Mouse (Mus musculus): ENCODE measurements around the gene Chst1.
A peak's percentile ranks its signal among the peaks of the same experiment; 100 is the strongest.

The Chst1 gene

GRCm38 (mm10) chr2:92609704-92610379, 10.3 kb downstream of the Chst1 start:
- no peak for DNase-seq

DNA sequence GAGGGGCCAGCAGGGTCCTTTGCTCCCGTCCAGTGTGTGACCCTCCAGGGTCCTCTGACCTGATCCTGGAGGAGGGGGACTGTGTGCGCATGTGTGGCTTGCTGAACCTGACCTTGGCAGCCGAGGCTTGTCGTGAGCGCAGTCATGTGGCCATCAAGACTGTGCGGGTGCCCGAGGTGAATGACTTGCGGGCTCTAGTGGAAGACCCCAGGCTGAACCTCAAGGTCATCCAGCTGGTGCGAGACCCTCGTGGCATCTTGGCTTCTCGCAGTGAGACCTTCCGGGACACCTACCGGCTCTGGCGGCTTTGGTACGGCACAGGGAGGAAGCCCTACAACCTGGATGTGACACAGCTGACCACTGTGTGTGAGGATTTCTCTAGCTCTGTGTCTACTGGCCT, 14.1 kb downstream of the Chst1 start:
- DNase-seq = no peak

GRCm38 (mm10) chr2:92614106-92614505, 14.6 kb downstream of the Chst1 start:
- no peak for DNase-seq

DNA sequence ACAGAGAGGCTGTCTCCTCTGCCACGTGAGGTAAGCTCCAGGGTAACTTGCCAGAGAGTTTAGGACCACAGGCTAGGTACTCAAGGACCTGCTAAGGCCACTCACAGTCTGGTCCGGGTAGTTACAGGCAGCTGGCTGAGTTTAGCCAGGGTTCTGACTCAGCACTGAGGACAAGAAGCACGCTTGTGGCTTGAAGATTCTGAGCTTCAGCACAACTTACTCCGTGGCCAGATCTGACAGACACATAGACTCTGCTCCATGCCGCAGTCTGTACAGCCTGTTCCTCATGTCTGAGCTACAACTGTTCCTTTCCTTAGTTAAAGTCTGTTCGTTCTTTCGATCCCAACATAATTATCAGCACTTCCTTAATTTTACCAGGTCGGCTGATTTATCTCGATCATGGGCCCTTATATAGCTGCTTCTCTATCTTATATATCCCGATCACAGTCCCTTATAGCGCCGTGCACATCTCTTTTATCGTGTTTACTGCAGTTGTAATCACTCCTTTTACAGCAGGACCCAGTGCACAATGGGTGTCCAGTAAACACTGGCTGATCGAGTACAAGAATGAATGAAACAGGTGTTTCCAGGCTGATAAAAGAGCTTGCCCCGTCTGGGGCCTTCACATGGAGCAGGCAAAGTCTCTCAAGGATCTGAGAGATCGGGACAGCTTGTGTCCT, 17.7 kb downstream of the Chst1 start:
- DNase-seq = no peak

DNA sequence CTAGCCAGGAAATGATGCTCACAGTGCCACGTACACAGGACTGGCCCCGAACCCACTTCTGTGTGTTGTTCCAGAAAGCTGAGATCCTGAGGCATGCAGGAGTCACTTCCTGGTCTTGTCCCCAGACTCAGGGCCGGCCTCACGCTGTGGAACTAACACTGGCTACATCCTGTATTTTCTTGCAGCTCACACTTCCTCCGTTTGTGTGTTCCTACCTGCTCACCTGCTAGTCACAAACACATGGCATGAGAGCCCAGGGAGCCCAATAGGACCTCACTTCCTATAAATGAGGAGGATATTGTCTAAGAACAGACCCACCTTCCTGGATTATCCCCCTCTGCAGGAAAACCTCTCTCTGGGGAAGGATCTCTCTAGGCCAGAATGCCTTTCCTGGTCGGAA, 18.5 kb downstream of the Chst1 start:
- no peak for DNase-seq

DNA sequence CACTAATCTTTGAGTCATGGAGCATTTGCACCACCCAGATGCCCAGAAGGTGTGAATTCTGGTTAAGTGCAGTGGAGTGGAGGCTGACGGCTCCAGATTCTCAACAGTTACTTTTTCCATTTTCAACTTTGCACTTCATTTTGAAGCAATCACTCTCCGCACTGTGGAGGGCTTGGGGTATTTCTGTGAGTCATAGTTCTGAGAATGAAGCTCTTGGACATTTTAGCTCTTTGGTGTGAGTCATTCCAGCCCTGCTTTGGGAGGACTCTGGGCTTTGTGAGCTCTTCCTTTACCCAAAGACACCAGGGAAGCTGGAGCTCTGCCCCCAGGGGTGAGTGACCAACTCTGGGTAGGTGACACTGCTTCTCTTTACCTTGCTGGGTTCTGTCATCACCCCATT, 28.1 kb downstream of the Chst1 start:
- DNase-seq = no peak

DNA sequence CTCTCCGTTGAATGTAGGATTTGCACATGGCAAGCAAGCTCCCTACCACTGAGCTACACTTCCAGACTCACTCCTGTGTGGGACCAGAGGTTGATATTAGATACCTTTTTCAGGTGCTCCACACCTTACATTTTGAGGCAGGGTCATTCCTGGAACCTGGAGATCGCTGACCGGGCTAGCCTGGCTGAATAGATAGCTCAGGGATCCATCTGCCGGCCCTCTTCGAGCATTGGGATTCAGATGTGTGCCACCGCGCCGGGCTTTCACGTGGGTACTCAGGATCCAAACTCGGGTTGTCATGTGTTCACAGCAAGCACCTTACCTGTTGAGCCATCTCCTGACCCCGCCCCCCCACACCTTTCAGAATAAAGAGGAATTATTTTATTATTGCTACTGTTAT, 31.3 kb downstream of the Chst1 start:
- DNase-seq = no peak

DNA sequence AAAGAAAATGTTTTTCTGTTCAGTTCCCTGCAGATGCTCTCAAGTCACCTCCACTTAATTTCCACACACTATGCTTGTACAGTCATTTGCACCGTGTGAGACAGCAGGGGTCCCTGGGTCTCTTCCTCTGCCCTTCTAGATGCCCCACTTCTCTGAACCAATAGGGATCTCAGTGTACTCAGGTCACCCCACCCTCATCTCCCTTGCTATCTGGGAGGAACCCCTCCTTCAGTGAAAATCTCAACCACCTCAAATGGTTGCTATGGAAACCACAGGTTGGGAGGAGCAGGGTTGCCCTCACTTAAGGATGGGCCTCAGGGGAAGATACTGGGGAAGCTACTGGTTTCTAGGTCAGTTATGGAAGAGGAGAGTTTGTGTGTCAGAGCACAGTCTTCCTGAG, 32.5 kb downstream of the Chst1 start:
- DNase-seq = no peak

DNA sequence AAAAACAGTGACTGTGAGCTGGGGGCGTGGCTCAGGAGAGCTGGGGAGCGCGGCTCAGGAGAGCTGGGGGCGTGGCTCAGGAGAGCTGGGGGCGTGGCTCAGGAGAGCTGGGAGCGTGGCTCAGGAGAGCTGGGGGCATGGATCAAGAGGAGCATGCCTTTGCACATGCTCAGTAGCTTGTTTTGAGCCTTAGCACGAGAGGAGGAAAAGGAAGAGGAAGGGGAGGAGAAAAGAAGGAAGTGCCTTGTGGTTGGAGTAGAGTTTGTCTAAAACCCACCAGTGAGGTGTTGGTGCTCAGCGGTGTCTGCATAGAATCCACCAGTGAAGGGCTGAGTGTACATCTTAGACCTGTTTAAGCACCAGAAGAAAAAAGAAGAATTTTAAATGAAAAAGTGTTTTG, 41.0 kb downstream of the Chst1 start:
- DNase-seq = no peak

DNA sequence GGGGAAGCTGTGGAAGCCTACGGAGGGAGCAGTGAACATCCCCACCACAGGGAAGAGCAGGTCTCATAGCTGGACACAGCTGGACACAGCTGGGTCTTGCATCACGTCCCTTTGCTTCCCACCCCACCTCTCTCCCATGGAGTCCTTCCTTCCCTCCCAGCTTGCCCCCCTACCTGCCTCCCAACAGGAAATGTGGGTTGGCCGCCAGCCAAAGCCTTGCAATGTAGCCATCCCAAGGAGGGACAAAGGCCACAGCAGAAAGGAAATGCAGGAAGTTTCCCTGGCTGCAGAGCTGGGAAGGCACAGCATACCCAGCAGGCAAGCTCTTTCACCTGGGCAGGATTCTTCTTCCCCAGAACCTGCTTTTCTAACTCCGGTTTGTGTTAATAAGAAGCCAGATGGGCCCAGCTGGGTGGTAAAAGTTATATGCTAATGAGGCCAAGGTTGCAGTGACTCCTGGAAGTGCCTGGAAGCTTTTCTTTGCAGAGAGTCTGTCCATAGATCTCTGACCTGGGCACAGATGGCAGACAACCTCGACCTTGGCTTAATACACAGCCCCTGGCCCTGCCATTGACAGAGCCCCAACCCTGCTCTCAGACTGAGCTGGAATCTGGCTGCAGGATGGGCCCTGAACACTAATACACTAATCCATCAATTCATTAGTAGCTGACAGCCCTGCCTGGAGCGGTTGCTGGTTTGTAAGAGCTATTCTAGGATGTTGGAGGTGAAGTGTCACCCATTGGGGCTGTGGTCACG, 46.0 kb downstream of the Chst1 start:
- peak; percentile 85 to 86 for DNase-seq

DNA sequence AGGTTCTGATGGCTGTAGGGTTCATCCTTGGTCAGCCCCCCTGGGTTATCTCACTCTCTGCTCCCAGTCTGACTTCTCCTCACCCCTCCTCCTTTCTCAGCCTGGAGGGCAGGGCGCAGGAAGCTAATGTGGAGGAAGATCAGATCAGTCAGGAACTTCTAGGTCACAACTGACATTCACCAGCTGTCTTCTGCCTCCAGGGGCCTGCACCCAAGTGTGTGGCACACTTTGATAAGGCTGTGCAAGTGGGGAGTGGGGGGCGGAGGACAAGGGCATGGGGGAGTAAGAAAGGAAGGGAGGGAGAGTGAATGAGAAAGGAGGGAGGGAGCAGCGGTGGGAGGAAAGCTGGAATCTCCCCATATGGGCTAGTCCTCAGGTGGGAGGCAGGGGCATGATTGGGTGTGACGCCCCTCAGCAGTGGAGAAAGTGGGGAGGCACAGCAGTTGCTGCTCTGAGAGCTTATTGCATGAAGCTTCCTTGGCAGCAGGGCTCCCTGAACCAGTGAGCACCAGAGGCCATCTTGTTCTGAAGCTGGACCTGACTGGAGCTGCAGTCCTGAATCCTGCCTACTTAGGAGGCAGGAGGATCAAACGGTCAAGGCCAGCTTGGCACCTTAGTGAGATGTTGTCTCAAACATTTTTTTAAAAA, 49.8 kb downstream of the Chst1 start:
- DNase-seq = no peak

DNA sequence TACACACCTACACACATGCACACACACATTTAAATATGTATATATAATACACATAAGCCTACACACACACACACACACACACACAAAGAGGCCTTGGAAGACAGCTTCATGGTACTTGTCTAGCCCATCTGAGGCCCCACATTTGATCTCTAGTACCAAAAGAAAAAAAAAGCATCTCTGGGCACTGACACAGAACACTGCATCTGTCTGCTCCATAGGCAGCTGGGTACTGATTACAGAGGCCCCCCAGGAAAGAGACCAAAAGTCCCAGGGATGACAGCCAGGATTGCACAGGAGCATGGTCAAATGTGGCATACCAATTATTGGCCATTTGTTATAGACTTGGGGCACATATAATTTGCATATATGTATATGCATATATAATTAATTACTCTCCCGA, 50.9 kb downstream of the Chst1 start:
- DNase-seq = no peak

DNA sequence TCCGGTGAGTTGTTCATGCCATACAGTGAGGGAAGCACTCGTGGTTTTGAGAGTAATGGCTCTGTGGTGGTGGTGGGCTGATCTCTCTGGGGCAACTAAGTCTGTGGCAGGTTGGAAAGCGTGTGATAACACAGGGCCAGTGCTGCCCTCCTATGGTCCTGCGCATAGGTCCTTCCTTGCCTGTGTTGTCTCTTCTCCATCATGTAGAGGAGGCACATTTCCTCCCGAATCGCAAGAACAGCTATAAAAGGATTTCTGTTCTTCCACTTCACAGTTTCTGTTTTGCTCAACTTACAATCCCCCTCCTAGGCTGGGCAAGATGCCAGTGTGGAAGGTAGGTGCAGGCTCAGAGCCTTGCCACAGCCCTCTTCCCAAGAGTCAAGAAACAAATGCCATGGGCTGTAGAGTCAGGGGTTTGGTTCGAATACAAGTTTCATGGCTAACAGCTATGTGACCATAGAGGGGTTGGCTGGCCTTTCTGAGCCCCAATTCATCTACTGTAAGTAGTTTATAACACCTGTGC, 51.8 kb downstream of the Chst1 start:
- DNase-seq = no peak

DNA sequence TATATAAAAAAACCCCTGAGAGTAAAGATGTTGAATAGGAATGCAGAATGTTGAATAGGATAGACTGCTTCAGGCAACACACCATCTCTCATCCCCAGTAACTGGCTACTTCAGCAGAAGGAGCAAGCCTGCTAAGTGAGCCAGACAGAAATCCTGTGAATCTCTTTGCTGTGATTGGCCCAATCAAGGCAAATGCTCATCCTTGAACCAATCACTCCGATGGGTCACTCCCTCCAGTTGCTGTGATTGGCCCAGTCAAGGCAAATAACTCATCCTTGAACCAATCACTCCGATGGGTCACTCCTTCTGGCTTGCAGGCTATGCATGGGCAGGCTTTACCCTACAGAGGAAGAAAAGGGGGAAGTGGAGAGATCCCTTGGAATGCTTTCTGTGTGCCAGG, 57.7 kb downstream of the Chst1 start:
- DNase-seq = no peak

GRCm38 (mm10) chr2:92658293-92659150, 59.0 kb downstream of the Chst1 start:
- DNase-seq = no peak

DNA sequence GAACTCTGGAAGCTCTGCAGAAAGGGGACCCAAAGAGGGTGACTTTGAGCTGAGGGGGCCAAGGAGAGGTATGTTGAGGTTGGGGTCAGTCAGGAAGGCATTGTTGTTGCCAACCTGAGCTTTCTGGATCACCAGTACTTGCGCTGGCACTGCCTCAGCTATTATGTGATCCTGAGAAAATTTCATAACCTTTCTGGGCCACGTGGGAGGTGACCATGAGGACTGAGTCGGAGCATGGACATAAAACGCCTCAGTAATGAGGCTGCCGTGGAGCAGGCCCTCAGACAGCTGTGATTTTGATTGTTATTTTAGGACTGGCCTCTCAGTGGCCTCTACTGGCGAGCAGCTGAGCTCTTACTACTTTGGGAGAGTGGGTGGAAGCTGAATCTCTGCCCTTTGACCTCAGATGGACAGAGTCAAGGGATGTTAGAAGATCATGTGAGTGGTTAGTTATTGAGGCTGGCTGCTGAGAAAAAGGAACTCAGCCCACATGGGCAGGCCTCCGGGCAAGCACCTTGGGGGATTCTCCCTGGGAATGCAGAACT, 60.1 kb downstream of the Chst1 start:
- DNase-seq = peak; percentile 61 to 71

DNA sequence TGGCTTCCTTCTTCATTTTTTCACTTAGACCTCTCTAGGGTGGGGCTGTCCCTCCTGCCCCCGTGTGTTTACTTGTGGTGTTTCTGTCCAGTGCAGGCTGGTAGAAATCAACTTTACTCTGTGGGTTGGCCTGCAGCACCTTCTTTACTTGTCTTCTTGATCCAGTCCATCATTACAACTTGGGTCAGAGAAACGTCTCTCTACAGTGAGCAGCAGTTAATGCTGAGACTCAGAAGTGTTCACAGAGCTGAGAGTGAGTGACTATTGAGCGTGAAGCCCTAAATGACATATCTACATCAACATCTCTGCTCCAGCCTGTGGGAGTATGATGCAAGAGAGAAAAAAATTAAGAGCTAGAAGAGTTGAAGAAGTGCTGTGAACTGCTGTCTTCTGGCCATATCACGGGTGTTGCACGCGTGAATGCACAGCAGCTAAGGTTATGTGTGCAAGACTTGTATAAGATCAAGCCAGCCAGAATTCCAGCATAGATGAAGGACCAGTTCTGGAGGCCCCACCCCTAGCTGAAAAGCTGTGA, 63.1 kb downstream of the Chst1 start:
- no peak for DNase-seq

Measured in kidney, postnatal 25 days (tissue).